Mouse (Mus musculus) ES-Bruce4 (cell line): ENCODE results near the gene Psmc3. TPM values are rescaled to one million over a fixed set of nuclear protein-coding genes. Genes with fewer than 3 reads are reported as not detected.

Experiments used
- H3K27ac ChIP-seq: 2 replicates; pipeline ENCODE4 v1.5.1; 2012; ENCODE audit warnings: low read length, inconsistent platforms; ENCODE audit not compliant: insufficient read depth
- H3K27me3 ChIP-seq: 2 replicates; pipeline ENCODE4 v1.6.1; 2012; ENCODE audit warnings: mild to moderate bottlenecking, low read length, inconsistent platforms; ENCODE audit not compliant: control insufficient read depth, poor library complexity, insufficient read depth, severe bottlenecking
- H3K36me3 ChIP-seq: 2 replicates; pipeline ENCODE4 v1.6.1; 2012; ENCODE audit warnings: inconsistent platforms, mild to moderate bottlenecking, low read length, moderate library complexity; ENCODE audit not compliant: control insufficient read depth, poor library complexity, insufficient read depth, severe bottlenecking
- H3K4me1 ChIP-seq: one replicate; pipeline ENCODE4 v1.8.1; 2011; ENCODE audit warnings: low read length; ENCODE audit not compliant: control insufficient read depth, insufficient read depth
- H3K4me3 ChIP-seq: 2 replicates; pipeline ENCODE4 v1.5.1; 2011; ENCODE audit warnings: low read depth, mild to moderate bottlenecking, low read length
- H3K9ac ChIP-seq: 2 replicates; pipeline ENCODE4 v1.6.1; 2012; ENCODE audit warnings: low read depth, mild to moderate bottlenecking, inconsistent platforms; ENCODE audit not compliant: poor library complexity, severe bottlenecking
- H3K9me3 ChIP-seq: replicated peaks from 2 replicates; pipeline ENCODE4 v1.6.1; 2012; ENCODE audit warnings: mild to moderate bottlenecking, low read length, inconsistent platforms; ENCODE audit not compliant: control insufficient read depth, poor library complexity, insufficient read depth, severe bottlenecking
- CTCF ChIP-seq: IDR thresholded peaks from one replicate; pipeline ENCODE4 v1.8.1; 2011; ENCODE audit warnings: low read depth, low read length
- EP300 ChIP-seq: IDR thresholded peaks from 2 replicates; pipeline ENCODE4 v1.6.1; 2011; ENCODE audit warnings: low read depth, low read length; ENCODE audit not compliant: insufficient read depth
- POLR2A ChIP-seq: IDR thresholded peaks from one replicate; pipeline ENCODE4 v1.8.1; 2011; ENCODE audit warnings: low read length; ENCODE audit not compliant: insufficient read depth
- polyA plus RNA-seq: library from polyadenylated mRNA; stranded (reverse); fragments of >200 nt; gene quantifications from 2 replicates; pipeline ENCODE4 v1.2.4, GENCODE M21; 2011; ENCODE audit warnings: low read depth; ENCODE audit not compliant: missing spikeins, insufficient read depth, insufficient read length

Gene Psmc3
- polyA plus RNA-seq, 1 experiment: 183 TPM

DNA sequence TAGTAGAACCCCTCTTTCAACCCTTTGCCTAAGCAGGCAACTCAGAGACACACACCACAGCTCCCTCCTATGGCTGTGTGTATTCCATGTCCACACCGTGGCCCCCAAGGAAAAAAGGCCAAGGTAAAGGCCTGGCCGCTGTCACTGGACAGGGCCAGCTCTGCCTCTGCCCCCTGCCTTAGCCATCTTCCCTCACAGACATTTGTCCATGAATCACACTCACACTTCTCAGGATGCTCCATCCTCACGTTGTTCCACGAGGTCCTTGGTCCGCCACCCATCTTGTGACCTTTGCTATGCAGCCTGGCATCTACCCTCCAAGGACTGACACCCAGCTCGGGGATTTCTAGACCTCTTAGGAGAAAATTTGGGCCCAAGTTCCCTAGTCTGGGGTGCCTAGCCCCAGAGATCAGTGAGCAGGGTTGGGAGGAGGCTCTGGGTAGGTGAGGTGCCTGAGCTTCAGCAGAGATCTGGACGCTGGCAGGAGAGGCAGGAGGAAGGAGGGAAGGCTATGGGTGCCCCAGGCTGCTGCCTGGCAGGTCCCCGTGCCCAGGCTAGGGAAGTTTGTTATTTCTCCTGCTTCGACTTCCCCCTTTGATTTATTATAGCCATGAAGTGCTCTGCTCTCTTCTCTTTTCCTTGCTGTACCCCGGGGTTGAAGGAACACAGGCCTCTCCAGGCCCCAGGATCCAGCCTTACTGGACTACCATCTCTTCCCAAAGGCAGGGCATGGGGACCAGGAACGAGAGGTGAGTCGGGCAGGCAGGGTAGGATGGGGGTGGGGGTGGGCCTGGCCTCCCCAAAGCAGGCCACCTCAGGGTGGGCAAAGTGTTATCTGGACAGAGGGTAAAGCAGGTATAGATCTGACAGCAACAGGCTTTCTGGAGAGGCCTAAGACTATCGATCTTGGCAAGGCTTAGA, 28.2 kb downstream of the Psmc3 start, which contains the start of gene Spi1:
Spi1 (plus strand) TSS at position 616 of the 921 bp plus-strand sequence.
- no peaks in the 10 kb centered on the region for H3K9me3 ChIP-seq
- no peaks in the 10 kb centered on the region for H3K27me3 ChIP-seq
- H3K9ac ChIP-seq: no peak within 1 kb of the TSS
- H3K27ac ChIP-seq: no peak within 1 kb of the TSS
- no peaks in the 10 kb centered on the region for H3K4me1 ChIP-seq
- H3K4me3 ChIP-seq: no peak within 1 kb of the TSS
- TF ChIP-seq CTCF: no peak
- TF ChIP-seq EP300: no peak
- TF ChIP-seq POLR2A: no peak
- H3K36me3 ChIP-seq: no peaks in the 10 kb centered on the region

DNA sequence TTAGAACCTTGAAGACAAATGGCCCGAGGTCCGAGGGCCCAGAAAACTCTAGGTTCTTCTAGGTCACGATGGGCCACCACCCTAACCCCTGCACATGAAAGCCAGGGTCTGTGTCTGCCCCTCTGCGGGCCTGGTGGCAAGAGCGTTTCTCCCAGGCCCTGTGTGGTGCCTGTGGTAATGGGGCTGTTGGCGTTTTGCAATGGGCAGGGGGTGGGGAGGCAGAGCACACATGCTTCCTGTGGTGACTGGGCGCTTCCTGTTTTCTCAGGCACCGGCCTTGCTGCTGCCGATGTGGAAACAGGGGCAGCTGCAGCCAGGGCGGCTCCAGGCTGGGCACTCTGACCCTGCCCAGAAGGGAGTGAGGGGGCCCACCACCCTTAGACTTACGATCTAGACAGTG, 29.0 kb downstream of the Psmc3 start:
- TF ChIP-seq EP300 (no peak), CTCF (no peak), POLR2A (no peak)
- H3K27ac ChIP-seq: no peak overlapping the region
- H3K36me3 ChIP-seq: no peaks in the 10 kb centered on the region
- H3K9me3 ChIP-seq: no peaks in the 10 kb centered on the region
- H3K4me1 ChIP-seq: no peaks in the 10 kb centered on the region
- no peaks in the 10 kb centered on the region for H3K27me3 ChIP-seq
- no peak overlapping the region for H3K9ac ChIP-seq
- H3K4me3 ChIP-seq: no peak overlapping the region

DNA sequence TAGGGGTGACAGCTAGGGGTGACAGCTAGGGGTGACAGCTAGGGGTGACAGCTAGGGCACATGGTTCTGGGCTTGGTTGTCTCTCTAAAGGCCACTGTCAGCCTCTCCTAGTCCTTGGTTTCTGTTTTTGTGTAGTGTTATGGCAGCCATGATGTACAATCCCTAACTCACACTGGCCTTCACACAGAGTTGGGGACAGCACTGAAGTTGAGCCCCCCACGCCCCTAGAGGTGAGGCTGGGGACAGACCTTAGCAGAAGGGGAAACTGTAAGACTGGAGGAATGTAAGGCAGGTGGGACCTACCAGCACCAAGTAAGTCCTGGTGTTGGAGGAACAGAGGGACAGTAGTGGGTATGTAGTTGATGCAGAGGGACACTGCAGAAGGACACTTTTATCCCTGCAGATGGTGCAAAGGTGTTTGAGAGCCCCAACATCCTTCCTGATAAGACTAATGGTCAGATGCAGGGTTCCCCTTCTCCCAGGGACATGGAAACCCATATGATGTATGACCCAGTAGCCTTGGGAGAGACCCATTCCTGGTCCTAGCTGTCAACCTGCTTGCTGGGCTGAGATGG, 29.6 kb downstream of the Psmc3 start:
- Histone ChIP-seq H3K4me1 (no peaks in the 10 kb centered on the region), H3K27ac (no peak overlapping the region), H3K36me3 (no peaks in the 10 kb centered on the region), H3K9me3 (no peaks in the 10 kb centered on the region), H3K4me3 (no peak overlapping the region), H3K27me3 (no peaks in the 10 kb centered on the region), H3K9ac (no peak overlapping the region)
- no peak for TF ChIP-seq EP300
- no peak for TF ChIP-seq CTCF
- no peak for TF ChIP-seq POLR2A

DNA sequence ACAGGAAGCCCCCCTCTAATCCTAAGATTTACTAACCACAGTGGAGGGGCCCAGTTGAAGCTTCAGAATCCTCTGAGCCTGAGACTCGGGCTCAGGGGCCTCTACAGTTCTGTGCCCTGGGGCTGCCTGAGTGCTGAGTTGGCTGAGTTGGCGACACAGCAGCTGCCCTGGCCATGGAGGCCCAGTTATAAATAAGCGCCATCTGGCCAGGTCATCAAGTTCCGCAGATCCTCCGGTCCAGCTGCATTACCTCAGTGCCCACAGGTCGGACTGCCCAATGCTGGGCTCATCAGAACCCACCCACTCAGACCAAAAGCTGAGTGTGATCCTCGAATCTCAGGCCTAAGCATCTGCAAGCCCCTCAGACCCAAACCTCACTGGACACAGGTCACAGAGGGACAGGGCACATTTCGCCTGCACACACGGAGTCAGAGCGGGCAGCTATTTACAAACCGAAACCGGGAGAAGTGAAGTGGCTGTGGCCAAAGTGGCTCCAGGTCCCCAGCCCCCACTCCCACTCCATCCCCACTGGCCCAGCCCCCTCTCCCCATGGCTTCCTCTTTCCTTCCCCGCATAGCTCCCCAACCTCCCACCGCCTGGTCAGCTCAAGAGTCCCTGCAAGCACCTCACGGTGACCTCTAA, 30.5 kb downstream of the Psmc3 start:
- Histone ChIP-seq H3K4me1 (no peaks in the 10 kb centered on the region), H3K9me3 (no peaks in the 10 kb centered on the region), H3K27me3 (no peaks in the 10 kb centered on the region), H3K9ac (no peak overlapping the region), H3K36me3 (no peaks in the 10 kb centered on the region), H3K4me3 (no peak overlapping the region), H3K27ac (no peak overlapping the region)
- no peak for TF ChIP-seq POLR2A
- no peak for TF ChIP-seq EP300
- TF ChIP-seq CTCF: no peak

DNA sequence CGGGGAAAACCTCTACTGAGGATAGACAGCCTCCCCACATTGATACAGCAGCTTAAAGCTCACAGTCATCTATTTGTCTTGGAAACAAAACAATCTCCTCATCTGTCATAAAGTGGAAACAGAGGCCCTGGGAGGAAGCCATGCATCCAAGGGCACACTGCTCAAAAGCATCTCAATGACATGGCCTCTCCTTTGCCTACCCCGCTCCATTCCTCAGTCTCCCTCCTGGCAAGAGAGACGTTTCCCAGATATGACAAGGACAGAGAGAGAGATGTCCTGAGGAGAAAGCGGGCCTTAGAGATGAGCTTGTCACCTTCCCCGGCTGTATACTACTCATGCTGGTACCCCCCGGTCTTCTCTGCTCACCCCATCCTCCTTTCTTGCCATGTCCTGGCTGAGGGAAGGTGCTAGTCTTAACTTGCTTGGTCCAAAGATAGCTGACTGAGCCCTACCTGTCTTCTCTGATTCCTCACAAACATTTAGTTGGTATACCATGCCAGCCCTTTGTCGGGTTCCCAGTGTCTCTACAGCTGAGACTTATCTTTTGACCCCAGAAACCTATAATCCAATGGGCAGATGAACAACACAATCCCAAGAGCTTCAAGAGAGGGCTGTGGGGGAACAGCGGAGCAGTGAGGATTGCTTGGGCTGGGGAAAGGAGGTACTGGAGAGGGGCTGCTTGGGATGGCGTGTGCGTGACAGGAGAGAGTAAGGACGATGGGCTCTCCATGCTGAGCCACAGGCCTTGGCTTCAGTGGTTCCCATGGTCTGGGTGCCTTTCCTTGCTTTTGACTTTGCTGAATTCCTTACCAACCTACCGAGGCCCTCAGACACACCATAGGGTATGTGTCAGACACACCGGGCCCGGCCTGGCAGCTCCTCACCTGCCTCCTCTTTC, 31.9 kb downstream of the Psmc3 start:
- TF ChIP-seq POLR2A (no peak), CTCF (no peak), EP300 (no peak)
- Histone ChIP-seq H3K27me3 (no peaks in the 10 kb centered on the region), H3K4me1 (no peaks in the 10 kb centered on the region), H3K4me3 (no peak overlapping the region), H3K9me3 (no peaks in the 10 kb centered on the region), H3K9ac (no peak overlapping the region), H3K36me3 (no peaks in the 10 kb centered on the region), H3K27ac (no peak overlapping the region)
